Mouse (Mus musculus) hindbrain, postnatal 0 days (tissue): ENCODE measurements around the gene Flad1. TPM values are rescaled to one million over a fixed set of nuclear protein-coding genes. Genes with fewer than 3 reads are reported as not detected.

ENCODE experiments used
- ATAC-seq: fragments of 200-750 bp; cut with Nextera tagmentation; 2 replicates; pipeline ENCODE4 v1.8.0; 2017; ENCODE audit warnings: mild to moderate bottlenecking, moderate TSS enrichment, moderate library complexity
- DNase-seq: peaks from one replicate; pipeline ENCODE4 v3.0.0-alpha.2; 2015; ENCODE audit warnings: low spot score
- H3K27ac ChIP-seq: fragments of 300-500 bp; sonication (generic); 2 replicates; pipeline ENCODE4 v1.5.1; 2014; ENCODE audit warnings: mild to moderate bottlenecking
- H3K27me3 ChIP-seq: fragments of 300-500 bp; sonication (generic); 2 replicates; pipeline ENCODE4 v1.6.1; 2014; ENCODE audit warnings: low read length, mixed read lengths; ENCODE audit not compliant: insufficient read depth
- H3K36me3 ChIP-seq: fragments of 300-500 bp; sonication (generic); 2 replicates; pipeline ENCODE4 v1.6.1; 2014; ENCODE audit warnings: low read length, mixed read lengths; ENCODE audit not compliant: insufficient read depth
- H3K4me1 ChIP-seq: fragments of 300-500 bp; sonication (generic); 2 replicates; pipeline ENCODE4 v1.6.1; 2014; ENCODE audit warnings: antibody characterized with exemption, low read length, mixed read lengths; ENCODE audit not compliant: insufficient read depth
- H3K4me2 ChIP-seq: fragments of 300-500 bp; sonication (generic); 2 replicates; pipeline ENCODE4 v1.6.1; 2014; ENCODE audit warnings: low read depth, mild to moderate bottlenecking, low read length, moderate library complexity, mixed read lengths
- H3K4me3 ChIP-seq: fragments of 300-500 bp; sonication (generic); 2 replicates; pipeline ENCODE4 v1.5.1; 2014; ENCODE audit warnings: low read length
- H3K9ac ChIP-seq: fragments of 300-500 bp; sonication (generic); replicated peaks from 2 replicates; pipeline ENCODE4 v1.6.1; 2014; ENCODE audit warnings: mild to moderate bottlenecking, low read length, moderate library complexity, mixed read lengths
- H3K9me3 ChIP-seq: fragments of 300-500 bp; sonication (generic); 2 replicates; pipeline ENCODE4 v1.6.1; 2016; ENCODE audit warnings: low read length, mixed read lengths
- CTCF ChIP-seq: IDR thresholded peaks from 2 replicates; pipeline ENCODE4 v1.5.1; 2016; ENCODE audit warnings: antibody characterized with exemption, control low read depth, low read depth
- WGBS: fragments of 180-500 bp; shearing (Covaris S2); extraction: QIAGEN DNeasy Blood & Tissue Kit; methylation state at CpG from one replicate; pipeline ENCODE4 v1.1.7; 2014; 5-methylcytosine and 5-hydroxymethylcytosine counted together
- polyA plus RNA-seq: library from polyadenylated mRNA; unstranded; fragments of >200 nt; fragmentation: Nextera tagmentation; extraction: Ambion mirVana; gene quantifications from 2 replicates; pipeline ENCODE4 v1.2.1, GENCODE M21; 2015
- total RNA-seq: library from RNA; depleted of rRNA; stranded (reverse); fragments of >200 nt; gene quantifications from 2 replicates; pipeline ENCODE4 v1.2.3, GENCODE M21; 2014

Flad1 gene
- total and polyA plus RNA-seq, 2 experiments from 2014 or later: 23.8 to 32.1 TPM

- Histone ChIP-seq H3K9ac (peak overlapping the region; percentile 37; the same call in 1 of the 2 replicates), H3K4me1 (peaks cover 30% of the 10 kb centered on the region), H3K4me2 (peak overlapping the region; percentile 100), H3K36me3 (no peaks in the 10 kb centered on the region), H3K4me3 (peak overlapping the region; percentile 48), H3K9me3 (no peaks in the 10 kb centered on the region), H3K27me3 (no peaks in the 10 kb centered on the region), H3K27ac (no peak overlapping the region)
- under 1% methylated on average over 4 of the region's 4 CpGs for WGBS
- DNase-seq (no peak), ATAC-seq (no peak)
- TF ChIP-seq CTCF: no peak
These were observed 15.0 kb downstream of the Flad1 start for GRCm38 (mm10) chr3:89396654-89397005.

- H3K9ac ChIP-seq: peak overlapping the region; percentile 37; the same call in 1 of the 2 replicates
- DNase-seq (peak; percentile 82), ATAC-seq (no peak)
- no peak overlapping the region for H3K27ac ChIP-seq
- H3K27me3 ChIP-seq: no peaks in the 10 kb centered on the region
- H3K9me3 ChIP-seq: no peaks in the 10 kb centered on the region
- peak overlapping the region; percentile 100 for H3K4me2 ChIP-seq
- H3K36me3 ChIP-seq: no peaks in the 10 kb centered on the region
- H3K4me1 ChIP-seq: peaks cover 35% of the 10 kb centered on the region
- TF ChIP-seq CTCF: peak; percentile 91
- WGBS: under 1% methylated on average over 41 of the region's 44 CpGs
- peak overlapping the region; percentile 48 for H3K4me3 ChIP-seq
These were observed 15.6 kb downstream of the Flad1 start for GRCm38 (mm10) chr3:89395806-89396653.

DNA sequence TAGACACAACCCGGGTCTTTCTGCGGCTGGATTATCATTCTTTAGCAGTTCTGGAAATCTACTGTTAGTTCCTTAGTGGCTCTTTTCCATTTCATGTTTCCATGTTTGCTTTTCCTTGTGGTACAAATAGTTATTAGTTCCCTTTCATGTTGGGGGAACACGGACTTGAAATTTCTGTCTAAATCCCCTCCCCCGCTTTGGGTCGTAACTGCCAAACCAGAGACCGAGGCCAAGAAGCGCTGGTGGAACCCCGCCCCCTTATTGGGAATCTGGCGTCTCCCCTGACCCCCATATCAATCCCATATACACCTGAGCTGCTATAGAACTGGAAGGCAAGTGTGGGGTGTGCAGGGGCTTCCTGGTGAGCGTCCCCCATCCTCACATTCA lies 16.3 kb downstream of the Flad1 start:
- Histone ChIP-seq H3K27me3 (no peaks in the 10 kb centered on the region), H3K4me3 (peak overlapping the region; percentile 48), H3K27ac (no peak overlapping the region), H3K4me1 (peaks cover 41% of the 10 kb centered on the region), H3K36me3 (no peaks in the 10 kb centered on the region), H3K9ac (no peak overlapping the region), H3K9me3 (no peaks in the 10 kb centered on the region), H3K4me2 (peak overlapping the region; percentile 100)
- no peak for TF ChIP-seq CTCF
- DNase-seq (no peak), ATAC-seq (no peak)
- 2% methylated on average over 10 of the region's 10 CpGs for WGBS

DNA sequence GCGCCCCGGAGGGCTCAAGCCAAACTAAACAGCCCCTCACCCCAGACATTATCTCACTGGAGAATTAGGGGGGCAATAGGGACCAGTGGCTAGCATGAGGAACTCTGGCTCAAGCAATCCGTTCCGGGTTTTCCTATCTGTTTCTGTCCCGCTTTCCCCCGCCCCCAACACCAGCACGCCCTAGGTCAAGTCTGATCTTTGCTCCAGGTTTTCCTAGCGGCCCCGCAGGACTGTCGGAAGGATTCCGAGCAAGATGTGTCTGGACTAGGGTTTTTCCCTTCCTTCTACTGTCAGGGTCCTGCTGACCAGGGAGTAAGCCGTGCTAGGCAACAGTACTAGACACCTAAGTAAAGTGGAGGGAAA lies 16.8 kb downstream of the Flad1 start:
- Histone ChIP-seq H3K27me3 (no peaks in the 10 kb centered on the region), H3K4me1 (peaks cover 41% of the 10 kb centered on the region), H3K27ac (peak overlapping the region; percentile 77; the same call in 1 of the 2 replicates), H3K9ac (peak overlapping the region; percentile 47; the same call in 1 of the 2 replicates), H3K36me3 (no peaks in the 10 kb centered on the region), H3K4me2 (peak overlapping the region; percentile 100), H3K9me3 (no peaks in the 10 kb centered on the region), H3K4me3 (peak overlapping the region; percentile 48)
- TF ChIP-seq CTCF: no peak
- DNase-seq (peak; percentile 89), ATAC-seq (peak; percentile 35)
- WGBS: 0% methylated on average over 12 of the region's 12 CpGs

GRCm38 (mm10) chr3:89394006-89394893 lies 17.4 kb downstream of the Flad1 start, which contains the start of gene Zbtb7b:
Gene Zbtb7b, minus strand, starts transcription at chr3:89394776.
- no peaks in the 10 kb centered on the region for H3K9me3 ChIP-seq
- WGBS: 0% methylated on average over 40 of the region's 42 CpGs
- TF ChIP-seq CTCF: peak; percentile 42
- H3K4me1 ChIP-seq: peaks cover 41% of the 10 kb centered on the region
- H3K4me2 ChIP-seq: peak within 1 kb of the TSS; percentile 100
- peak; percentile 46 for ATAC-seq
- H3K9ac ChIP-seq: peak within 1 kb of the TSS; percentile 47
- H3K4me3 ChIP-seq: peak within 1 kb of the TSS; percentile 48
- no peaks in the 10 kb centered on the region for H3K36me3 ChIP-seq
- peak within 1 kb of the TSS; percentile 77; the same call in 1 of the 2 replicates for H3K27ac ChIP-seq
- DNase-seq: peak; percentile 70
- no peaks in the 10 kb centered on the region for H3K27me3 ChIP-seq

DNA sequence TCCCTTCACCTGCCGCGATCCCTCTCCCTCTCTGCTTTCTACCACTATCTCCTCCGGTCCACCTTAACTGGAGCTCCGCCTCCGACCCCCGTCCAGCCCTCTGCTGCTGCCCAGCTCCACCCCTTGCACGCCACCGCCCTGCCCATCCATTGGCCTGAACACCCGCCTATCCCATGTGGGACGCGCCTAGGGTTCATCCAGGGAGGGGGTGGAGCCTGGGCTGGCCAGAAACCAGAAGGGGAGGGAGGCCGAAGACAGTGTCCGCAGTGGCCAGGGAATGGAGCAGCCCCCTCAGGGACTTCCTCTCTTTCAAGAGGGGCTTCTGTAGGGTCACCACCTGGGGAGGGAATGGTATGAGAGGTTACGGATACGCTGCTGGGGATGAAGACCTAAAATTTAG lies 18.1 kb downstream of the Flad1 start:
- H3K36me3 ChIP-seq: no peaks in the 10 kb centered on the region
- H3K4me1 ChIP-seq: peaks cover 41% of the 10 kb centered on the region
- H3K4me3 ChIP-seq: peak overlapping the region; percentile 48
- DNase-seq (peak; percentile 96), ATAC-seq (peak; percentile 95)
- peak overlapping the region; percentile 47 for H3K9ac ChIP-seq
- H3K27me3 ChIP-seq: no peaks in the 10 kb centered on the region
- peak overlapping the region; percentile 77; the same call in 1 of the 2 replicates for H3K27ac ChIP-seq
- WGBS: 0% methylated on average over 15 of the region's 15 CpGs
- no peaks in the 10 kb centered on the region for H3K9me3 ChIP-seq
- H3K4me2 ChIP-seq: peak overlapping the region; percentile 100
- TF ChIP-seq CTCF: no peak
